Mouse (Mus musculus) monocyte, adult 5-6 weeks (primary cell): ENCODE measurements around the gene Tcp11l1. TPM values are rescaled to one million over a fixed set of nuclear protein-coding genes. Genes with fewer than 3 reads are reported as not detected.

Experiments used
- ATAC-seq: fragments of 153-309, 156-312 bp; replicated peaks from 2 replicates; pipeline ENCODE4 v1.8.0; 2017; ENCODE audit warnings: mild to moderate bottlenecking; ENCODE audit not compliant: low TSS enrichment, insufficient number of reproducible peaks, severe bottlenecking, poor library complexity, low FRiP score
- total RNA-seq: library from RNA; stranded (forward); fragments of 200-1000, 200-491, 200-594 nt; gene quantifications from 3 replicates; pipeline ENCODE4 v1.2.3, GENCODE M21; 2017

Tcp11l1 gene
- total RNA-seq: 2.6 to 5.0 TPM (median 3.4 TPM) in 3 replicates

GRCm38 (mm10) chr2:104711585-104712485 lies at the start of gene Tcp11l1:
Gene Tcp11l1, minus strand, starts transcription at chr2:104712169.
- peak; percentile 50 for ATAC-seq

- no peak for ATAC-seq
These were observed 38.6 kb upstream of the Tcp11l1 start for GRCm38 (mm10) chr2:104750611-104751010.

- ATAC-seq: no peak
These were observed 36.7 kb upstream of the Tcp11l1 start for GRCm38 (mm10) chr2:104748652-104749183.

GRCm38 (mm10) chr2:104746251-104746650 lies 34.3 kb upstream of the Tcp11l1 start:
- ATAC-seq: no peak

- ATAC-seq: no peak
These were observed 32.0 kb upstream of the Tcp11l1 start for GRCm38 (mm10) chr2:104743971-104744370.

GRCm38 (mm10) chr2:104743160-104743559 lies 31.2 kb upstream of the Tcp11l1 start:
- no peak for ATAC-seq

- peak; percentile 36; the same call in 1 of the 2 replicates for ATAC-seq
These were observed 30.7 kb upstream of the Tcp11l1 start, which contains the start of gene Depdc7 for GRCm38 (mm10) chr2:104742741-104743064. Gene Depdc7, minus strand, starts transcription at chr2:104742878.

GRCm38 (mm10) chr2:104741896-104742740 lies 30.1 kb upstream of the Tcp11l1 start:
- peak; percentile 13; the same call in 1 of the 2 replicates for ATAC-seq

- no peak for ATAC-seq
These were observed 29.2 kb upstream of the Tcp11l1 start for GRCm38 (mm10) chr2:104741015-104741758.

GRCm38 (mm10) chr2:104740248-104740949 lies 28.4 kb upstream of the Tcp11l1 start:
- no peak for ATAC-seq

GRCm38 (mm10) chr2:104739691-104740090 lies 27.7 kb upstream of the Tcp11l1 start:
- ATAC-seq: no peak

- no peak for ATAC-seq
These were observed 24.3 kb upstream of the Tcp11l1 start for GRCm38 (mm10) chr2:104736241-104736640.

- no peak for ATAC-seq
These were observed 20.7 kb upstream of the Tcp11l1 start for GRCm38 (mm10) chr2:104732562-104733256.

GRCm38 (mm10) chr2:104732033-104732444 lies 20.1 kb upstream of the Tcp11l1 start:
- ATAC-seq: peak; percentile 67

- no peak for ATAC-seq
These were observed 15.4 kb upstream of the Tcp11l1 start for GRCm38 (mm10) chr2:104727369-104727768.

- ATAC-seq: no peak
These were observed 10.1 kb upstream of the Tcp11l1 start for GRCm38 (mm10) chr2:104722021-104722420.

GRCm38 (mm10) chr2:104717827-104718226 lies 5.9 kb upstream of the Tcp11l1 start:
- no peak for ATAC-seq
